In the genomic region with DNA sequence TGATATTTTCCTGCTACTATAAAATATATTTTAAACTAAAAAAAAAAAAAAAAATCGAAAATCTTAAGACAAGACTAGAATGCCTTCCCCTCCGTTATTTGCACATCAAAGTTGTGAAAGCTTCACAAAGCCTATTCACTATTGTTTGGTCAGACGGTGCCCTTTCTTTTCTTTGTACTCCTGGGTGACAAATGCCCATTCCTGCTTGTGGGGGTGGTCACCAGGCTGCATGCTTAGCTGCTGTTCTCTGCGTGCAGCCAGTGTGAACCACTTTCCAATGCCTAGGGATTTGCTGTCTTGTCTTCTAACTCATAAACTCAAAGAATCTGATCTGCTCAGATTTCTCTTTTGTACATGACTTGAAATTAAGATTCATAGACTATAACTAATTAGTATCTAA, we compare ENCODE assay signal across 9 mouse cellular contexts. TPM values are rescaled to one million over a fixed set of nuclear protein-coding genes. Genes with fewer than 3 reads are reported as not detected.
DNase-seq lines count a peak whose midpoint lies in the region; ATAC-seq and TF ChIP-seq lines count a peak whose summit lies in the region.
"Had no signal": no experiment of that assay in that cellular context is flagged by ENCODE, and none has a peak within 500 bp of the region (broad histone marks: within the 10 kb centered on the region; RNA-seq: fewer than 3 reads in every experiment).

No protein-coding gene starts in this region.

- 16% methylated on average over 4 of the region's 4 CpGs for WGBS in lung, embryonic 14.5 days
- under 1% methylated on average over 4 of the region's 4 CpGs for WGBS in hindbrain, embryonic 14.5 days
- 5% methylated on average over 4 of the region's 4 CpGs for WGBS in neural tube, embryonic 15.5 days

- H3K27me3 ChIP-seq in lung, embryonic 14.5 days (ENCODE audit: insufficient read depth, low read length) = no peaks in the 10 kb centered on the region
- H3K27me3 ChIP-seq in hindbrain, embryonic 14.5 days (ENCODE audit: control insufficient read depth, insufficient read depth, low read length) = no peaks in the 10 kb centered on the region
- H3K27me3 ChIP-seq in neural tube, embryonic 15.5 days (replicated peaks) = no peaks in the 10 kb centered on the region

- no peak for TF ChIP-seq CTCF in lung, embryonic 14.5 days (IDR thresholded peaks at IDR 0.05; ENCODE audit: low read depth)

- H3K4me3 ChIP-seq in lung, embryonic 14.5 days (ENCODE audit: low read depth, low read length) = peak overlapping the region; percentile 38; the same call in 1 of the 2 replicates
- peak overlapping the region; percentile 55 for H3K4me3 ChIP-seq in hindbrain, embryonic 14.5 days (replicated peaks; ENCODE audit: low read length)
- peak overlapping the region; percentile 56 for H3K4me3 ChIP-seq in neural tube, embryonic 15.5 days (replicated peaks)

- DNase-seq in cerebellum, adult 9-11 months = peak; percentile 26
- DNase-seq in lung, embryonic 14.5 days = peak; percentile 41
- DNase-seq in lung, postnatal 14 days = no peak
- DNase-seq in hindbrain, embryonic 14.5 days (ENCODE audit: low spot score) = peak; percentile 71
- no peak for DNase-seq in adrenal gland, postnatal 4 days (ENCODE audit: low spot score in 2 of 2)
- DNase-seq in MN1 (ENCODE audit: low spot score) = no peak
- DNase-seq: liver, postnatal 0 days had no signal

- H3K9me3 ChIP-seq in lung, embryonic 14.5 days (ENCODE audit: low read depth, low read length) = no peaks in the 10 kb centered on the region
- H3K9me3 ChIP-seq in hindbrain, embryonic 14.5 days (ENCODE audit: control insufficient read depth, low read length) = no peaks in the 10 kb centered on the region
- no peaks in the 10 kb centered on the region for H3K9me3 ChIP-seq in neural tube, embryonic 15.5 days (replicated peaks)

- peaks cover 18% of the 10 kb centered on the region; the same call in 1 of the 2 replicates for H3K36me3 ChIP-seq in lung, embryonic 14.5 days (ENCODE audit: insufficient read depth)
- peaks cover 18% of the 10 kb centered on the region for H3K36me3 ChIP-seq in hindbrain, embryonic 14.5 days (replicated peaks; ENCODE audit: control insufficient read depth, insufficient read depth)
- H3K36me3 ChIP-seq in neural tube, embryonic 15.5 days = peaks cover 13% of the 10 kb centered on the region

- H3K4me2 ChIP-seq in lung, embryonic 14.5 days = peak overlapping the region; percentile 71
- H3K4me2 ChIP-seq in hindbrain, embryonic 14.5 days (replicated peaks) = peak overlapping the region; percentile 84
- peak overlapping the region; percentile 60 for H3K4me2 ChIP-seq in neural tube, embryonic 15.5 days

- no peaks in the 10 kb centered on the region for H3K4me1 ChIP-seq in lung, embryonic 14.5 days (ENCODE audit: insufficient read depth)
- peaks cover 27% of the 10 kb centered on the region for H3K4me1 ChIP-seq in hindbrain, embryonic 14.5 days (replicated peaks; ENCODE audit: control insufficient read depth, insufficient read depth, low read length)
- peaks cover 28% of the 10 kb centered on the region for H3K4me1 ChIP-seq in neural tube, embryonic 15.5 days

- peak overlapping the region; percentile 28; the same call in 1 of the 2 replicates for H3K9ac ChIP-seq in lung, embryonic 14.5 days
- H3K9ac ChIP-seq in hindbrain, embryonic 14.5 days = peak overlapping the region; percentile 88
- H3K9ac ChIP-seq in neural tube, embryonic 15.5 days (replicated peaks) = peak overlapping the region; percentile 44
- H3K9ac ChIP-seq: liver, postnatal 0 days had no signal

- no peak overlapping the region for H3K27ac ChIP-seq in lung, embryonic 14.5 days (ENCODE audit: low read depth)
- peak overlapping the region; percentile 97 for H3K27ac ChIP-seq in hindbrain, embryonic 14.5 days
- peak overlapping the region; percentile 93; the same call in 1 of the 2 replicates for H3K27ac ChIP-seq in neural tube, embryonic 15.5 days (replicated peaks)

- no peak for ATAC-seq in cerebellum, adult (ENCODE audit: insufficient number of reproducible peaks, low FRiP score, low TSS enrichment)
- ATAC-seq in lung, embryonic 14.5 days (ENCODE audit: insufficient read depth) = no peak
- no peak for ATAC-seq in hindbrain, embryonic 14.5 days (ENCODE audit: low FRiP score)
- ATAC-seq in neural tube, embryonic 15.5 days (ENCODE audit: low FRiP score) = peak; percentile 65
- ATAC-seq: liver, postnatal 0 days had no signal

RNA-seq across cellular contexts. Expression of a gene that starts 49.1 kb away (rescaled TPM):
- polyA plus RNA-seq in lung, embryonic 14.5 days (2014; fragmentation: Nextera tagmentation; extraction: Ambion mirVana) = 55.8 and 57.1 TPM in 2 replicates
- 120 and 121 TPM in 2 replicates for polyA plus RNA-seq in hindbrain, embryonic 14.5 days (2014; fragmentation: Nextera tagmentation; extraction: Ambion mirVana)
- polyA plus RNA-seq in neural tube, embryonic 15.5 days (2015; fragmentation: Nextera tagmentation; extraction: Ambion mirVana) = 64.9 and 71.1 TPM in 2 replicates
- 100 to 1,000 TPM; 109 to 118 TPM for total RNA-seq in adrenal gland, postnatal 4 days (2021)

Comparison
In these comparisons a context has a peak if more than half of its experiments do, and no peak if none do; other contexts are left out.
1. DNase-seq: peak in cerebellum, adult 9-11 months (single experiment), lung, embryonic 14.5 days (single experiment) and hindbrain, embryonic 14.5 days (single experiment); none in lung, postnatal 14 days (single experiment), adrenal gland, postnatal 4 days (0 of 2) and MN1 (single experiment).
2. H3K9ac ChIP-seq: peak in every context shown above with its lines; median percentile 88 in hindbrain, embryonic 14.5 days; 44 in neural tube, embryonic 15.5 days; 28 in lung, embryonic 14.5 days.
3. Peak in every context shown above with its lines, with median percentiles within 50 percentile points of each other: H3K4me2 ChIP-seq and H3K4me3 ChIP-seq.